Mouse (Mus musculus) spleen, embryonic (tissue): ENCODE measurements around the gene Tgfb1.

Source experiments
- CTCF ChIA-PET: fragments of 350-600 bp; sonication (Branson Sonifier 250); formaldehyde crosslinking; loops from one replicate; lab custom pipeline; 2022; lab: Charles Lee

Tgfb1 gene

GRCm38 (mm10) chr7:25727800-25728199, 41.0 kb downstream of the Tgfb1 start:
- CTCF ChIA-PET = no interaction called here

- CTCF ChIA-PET = no interaction called here
Measured at GRCm38 (mm10) chr7:25729396-25729795, 42.6 kb downstream of the Tgfb1 start.

GRCm38 (mm10) chr7:25729862-25730261, 43.1 kb downstream of the Tgfb1 start:
- CTCF ChIA-PET = no interaction called here

GRCm38 (mm10) chr7:25731294-25732055, 44.7 kb downstream of the Tgfb1 start:
- CTCF ChIA-PET = no interaction called here

GRCm38 (mm10) chr7:25734991-25735390, 48.2 kb downstream of the Tgfb1 start:
- CTCF ChIA-PET = no interaction called here

GRCm38 (mm10) chr7:25736920-25737319, 50.1 kb downstream of the Tgfb1 start:
- CTCF ChIA-PET = interaction anchor here (0.5 to 0.7 kb wide), 2 partner anchors 13 to 1597 kb away, joined by 3 to 10 read pairs; no protein-coding TSS in a partner anchor

- CTCF ChIA-PET = no interaction called here
Measured at GRCm38 (mm10) chr7:25738277-25738676, 51.5 kb downstream of the Tgfb1 start.

- CTCF ChIA-PET = no interaction called here
Measured at GRCm38 (mm10) chr7:25746844-25747243, 60.0 kb downstream of the Tgfb1 start.

GRCm38 (mm10) chr7:25753076-25753475, 66.3 kb downstream of the Tgfb1 start:
- CTCF ChIA-PET = interaction anchor here (0.6 kb wide), 1 partner anchor 96 kb away, joined by 4 read pairs; no protein-coding TSS in a partner anchor

GRCm38 (mm10) chr7:25753643-25754438, 67.0 kb downstream of the Tgfb1 start:
- CTCF ChIA-PET = interaction anchor here (0.6 kb wide), 2 partner anchors 69 to 97 kb away, joined by 4 read pairs; no protein-coding TSS in a partner anchor

GRCm38 (mm10) chr7:25754439-25754737, 67.6 kb downstream of the Tgfb1 start:
- CTCF ChIA-PET = interaction anchor here (0.6 kb wide), 1 partner anchor 68 kb away, joined by 4 read pairs; no protein-coding TSS in a partner anchor
